Mouse (Mus musculus) retina, adult 2 months (tissue): ENCODE measurements at regions not wholly inside any gene's neighbourhood (a gene's known extent, or its start where the extent isn't known, plus 50 kb on each side); places are given as distances from the start of the nearest gene placed in this dataset.
"Not testable (repeated sequence)": the region's sequence is repeated elsewhere in the genome, so short reads cannot be mapped to it uniquely, and the experiment has no call there.

Experiments used
- DNase-seq: peaks from one replicate; pipeline ENCODE4 v3.0.0-alpha.2; 2012; ENCODE audit warnings: low read depth, low spot score

GRCm38 (mm10) chr13:4858341-4858740 lies 249.4 kb upstream of the Akr1e1 start:
- DNase-seq: no peak

- not testable (repeated sequence) for DNase-seq
Measured at GRCm38 (mm10) chr13:4839481-4839880, 230.5 kb upstream of the Akr1e1 start.

- DNase-seq: no peak
Measured at GRCm38 (mm10) chr13:4826756-4827155, 217.8 kb upstream of the Akr1e1 start.

GRCm38 (mm10) chr13:4825749-4826148 lies 216.8 kb upstream of the Akr1e1 start:
- DNase-seq: not testable (repeated sequence)

GRCm38 (mm10) chr13:4806876-4807275 lies 197.9 kb upstream of the Akr1e1 start:
- DNase-seq: no peak

- DNase-seq: no peak
Measured at GRCm38 (mm10) chr13:4800666-4801065, 191.7 kb upstream of the Akr1e1 start.

- DNase-seq: no peak
Measured at GRCm38 (mm10) chr13:4791139-4791538, 182.2 kb upstream of the Akr1e1 start.

GRCm38 (mm10) chr13:4790414-4790813 lies 181.4 kb upstream of the Akr1e1 start:
- no peak for DNase-seq

- DNase-seq: no peak
Measured at GRCm38 (mm10) chr13:4783290-4783689, 174.3 kb upstream of the Akr1e1 start.

GRCm38 (mm10) chr13:4778264-4778823 lies 169.4 kb upstream of the Akr1e1 start:
- not testable (repeated sequence) for DNase-seq

GRCm38 (mm10) chr13:4776855-4777254 lies 167.9 kb upstream of the Akr1e1 start:
- DNase-seq: no peak

GRCm38 (mm10) chr13:4772324-4772723 lies 163.3 kb upstream of the Akr1e1 start:
- DNase-seq: no peak

- peak; percentile 15 for DNase-seq
Measured at GRCm38 (mm10) chr13:4771120-4772075, 162.4 kb upstream of the Akr1e1 start.

GRCm38 (mm10) chr13:4759965-4760364 lies 151.0 kb upstream of the Akr1e1 start:
- DNase-seq: no peak

GRCm38 (mm10) chr13:4756529-4756928 lies 147.6 kb upstream of the Akr1e1 start:
- no peak for DNase-seq

- no peak for DNase-seq
Measured at GRCm38 (mm10) chr13:4742930-4743329, 134.0 kb upstream of the Akr1e1 start.

GRCm38 (mm10) chr13:4716299-4716698 lies 107.3 kb upstream of the Akr1e1 start:
- not testable (repeated sequence) for DNase-seq

GRCm38 (mm10) chr13:4714724-4715123 lies 105.8 kb upstream of the Akr1e1 start:
- DNase-seq: no peak

GRCm38 (mm10) chr13:4712698-4713097 lies 103.7 kb upstream of the Akr1e1 start:
- DNase-seq: no peak

- DNase-seq: not testable (repeated sequence)
Measured at GRCm38 (mm10) chr13:4699591-4699990, 90.6 kb upstream of the Akr1e1 start.

GRCm38 (mm10) chr13:4666375-4667140 lies 57.6 kb upstream of the Akr1e1 start:
- peak; percentile 32 for DNase-seq

- no peak for DNase-seq
Measured at GRCm38 (mm10) chr13:4663390-4663789, 54.4 kb upstream of the Akr1e1 start.
